Mouse (Mus musculus) embryonic facial prominence, embryonic 10.5 days (tissue): Measurements from ENCODE around the gene Gm21292. TPM values are rescaled to one million over a fixed set of nuclear protein-coding genes. Genes with fewer than 3 reads are reported as not detected.
"Not testable (repeated sequence)": the region's sequence is repeated elsewhere in the genome, so short reads cannot be mapped to it uniquely, and the experiment has no call there.

Source experiments
- DNase-seq: peaks from one replicate; pipeline ENCODE4 v3.0.0-alpha.2; 2017; ENCODE audit warnings: low spot score
- H3K27ac ChIP-seq: fragments of 300-500 bp; sonication (generic); replicated peaks from 2 replicates; pipeline ENCODE4 v1.5.1; 2016; ENCODE audit warnings: mild to moderate bottlenecking
- H3K27me3 ChIP-seq: fragments of 300-500 bp; sonication (generic); replicated peaks from 2 replicates; pipeline ENCODE4 v1.6.1; 2016; ENCODE audit warnings: low read depth, mild to moderate bottlenecking; ENCODE audit not compliant: poor library complexity, severe bottlenecking
- H3K36me3 ChIP-seq: fragments of 300-500 bp; sonication (generic); replicated peaks from 2 replicates; pipeline ENCODE4 v1.6.1; 2016; ENCODE audit warnings: mild to moderate bottlenecking, moderate library complexity
- H3K4me1 ChIP-seq: fragments of 300-500 bp; sonication (generic); 2 replicates; pipeline ENCODE4 v1.6.1; 2016
- H3K4me3 ChIP-seq: fragments of 300-500 bp; sonication (generic); 2 replicates; pipeline ENCODE4 v1.5.1; 2016; ENCODE audit warnings: mild to moderate bottlenecking, moderate library complexity
- H3K9me3 ChIP-seq: fragments of 300-500 bp; sonication (generic); 2 replicates; pipeline ENCODE4 v1.6.1; 2016; ENCODE audit warnings: mild to moderate bottlenecking
- WGBS: fragments of 180-500 bp; shearing (Covaris S2); methylation state at CpG from one replicate; pipeline ENCODE4 v1.1.7; 2016; 5-methylcytosine and 5-hydroxymethylcytosine counted together
- polyA plus RNA-seq: library from polyadenylated mRNA; unstranded; fragments of >200 nt; fragmentation: Nextera tagmentation; extraction: Ambion mirVana; gene quantifications from 2 replicates; pipeline ENCODE4 v1.2.1, GENCODE M21; 2016

Gene Gm21292
- not detected in 2 replicates for polyA plus RNA-seq

DNA sequence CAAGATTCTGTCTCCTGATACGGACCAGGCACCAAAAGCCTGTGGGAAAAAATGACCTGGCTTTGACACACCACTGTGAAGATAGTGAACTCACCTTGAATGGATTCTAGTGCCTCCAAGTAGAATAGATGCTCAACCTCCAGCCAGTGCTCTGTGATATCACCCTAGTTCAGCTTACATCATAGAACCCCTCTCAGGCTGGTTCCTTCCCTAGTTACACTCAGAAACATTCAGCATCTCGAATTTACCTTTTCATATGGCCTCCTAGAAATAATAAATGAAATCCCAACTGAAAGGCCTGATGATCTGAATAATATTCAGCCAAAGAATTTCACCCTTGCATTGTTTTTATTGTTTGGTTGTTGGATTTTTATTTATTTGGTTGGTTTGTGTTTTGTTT is at the start of gene Gm21292:
TSS of gene Gm21292 (minus strand) at position 101 of the 400 bp plus-strand sequence.
- not testable (repeated sequence) for H3K27me3 ChIP-seq

More for the DNA sequence above, at the start of gene Gm21292:
- H3K27ac ChIP-seq, H3K36me3 ChIP-seq, H3K4me3 ChIP-seq, H3K4me1 ChIP-seq, DNase-seq, H3K9me3 ChIP-seq: not testable (repeated sequence)
- WGBS = 36% methylated on average over 2 of the region's 2 CpGs

Other genes starting within 250 kb of the Gm21292 start
- not detected in 2 replicates for gene Gm21721, start 68.3 kb upstream of the Gm21292 start, polyA plus RNA-seq
- gene Gm21812, start 213.3 kb upstream of the Gm21292 start, polyA plus RNA-seq = not detected in 2 replicates